Mouse (Mus musculus) olfactory bulb, adult 2 months (tissue): Measurements from ENCODE around the gene Cd68. TPM values are rescaled to one million over a fixed set of nuclear protein-coding genes. Genes with fewer than 3 reads are reported as not detected.
A peak's percentile ranks its signal among the peaks of the same experiment; 100 is the strongest.
"Not testable (repeated sequence)": the region's sequence is repeated elsewhere in the genome, so short reads cannot be mapped to it uniquely, and the experiment has no call there.

Experiments
- H3K27ac ChIP-seq: fragments of 200-500 bp; 2 replicates; pipeline ENCODE4 v1.5.1; 2012; ENCODE audit warnings: low read depth, low read length; ENCODE audit not compliant: insufficient read depth
- H3K4me1 ChIP-seq: fragments of 200-500 bp; 2 replicates; pipeline ENCODE4 v1.6.1; 2012; ENCODE audit warnings: low read length; ENCODE audit not compliant: control insufficient read depth, insufficient read depth
- H3K4me3 ChIP-seq: fragments of 200-500 bp; 2 replicates; pipeline ENCODE4 v1.5.1; 2012; ENCODE audit warnings: mild to moderate bottlenecking, low read depth, low read length, moderate library complexity; ENCODE audit not compliant: insufficient read depth
- CTCF ChIP-seq: fragments of 200-500 bp; IDR thresholded peaks from 2 replicates; pipeline ENCODE4 v1.5.1; 2012; ENCODE audit warnings: low read depth, mild to moderate bottlenecking, low read length, moderate library complexity; ENCODE audit not compliant: insufficient read depth
- POLR2A ChIP-seq: fragments of 200-500 bp; IDR thresholded peaks from 2 replicates; pipeline ENCODE4 v1.6.1; 2012; ENCODE audit warnings: mild to moderate bottlenecking, low read depth, low read length, moderate library complexity; ENCODE audit not compliant: insufficient read depth
- WGBS: fragments of 180-500 bp; shearing (Covaris S2); methylation state at CpG from one replicate; pipeline ENCODE4 v1.1.7; 2018; 5-methylcytosine and 5-hydroxymethylcytosine counted together
- polyA plus RNA-seq: library from polyadenylated mRNA; stranded (reverse); fragments of >200 nt; gene quantifications from 2 replicates; pipeline ENCODE4 v1.2.4, GENCODE M21; 2012; ENCODE audit warnings: low replicate concordance; ENCODE audit not compliant: missing spikeins, insufficient read depth, insufficient read length

Gene Cd68
- polyA plus RNA-seq, 1 experiment, result not detected

GRCm38 (mm10) chr11:69654760-69655159 is 11.2 kb downstream of the Cd68 start:
- no peak overlapping the region for H3K27ac ChIP-seq
- H3K4me3 ChIP-seq, result no peak overlapping the region
- 44% methylated on average over 9 of the region's 9 CpGs for WGBS
- H3K4me1 ChIP-seq, result peaks cover 5% of the 10 kb centered on the region
- TF ChIP-seq POLR2A (no peak), CTCF (no peak)

- no peak for TF ChIP-seq CTCF
- no peak for TF ChIP-seq POLR2A
- H3K4me1 ChIP-seq, result peaks cover 5% of the 10 kb centered on the region
- H3K27ac ChIP-seq, result no peak overlapping the region
- H3K4me3 ChIP-seq, result no peak overlapping the region
- WGBS, result 52% methylated on average over 5 of the region's 5 CpGs
Observed at GRCm38 (mm10) chr11:69653399-69653798, 12.6 kb downstream of the Cd68 start.

GRCm38 (mm10) chr11:69645860-69646259 is 20.1 kb downstream of the Cd68 start:
- H3K4me1 ChIP-seq, result no peaks in the 10 kb centered on the region
- no peak for TF ChIP-seq CTCF
- TF ChIP-seq POLR2A, result no peak
- H3K27ac ChIP-seq, result no peak overlapping the region
- WGBS, result 88% methylated on average over 5 of the region's 5 CpGs
- H3K4me3 ChIP-seq, result no peak overlapping the region

GRCm38 (mm10) chr11:69635471-69635870 is 30.5 kb downstream of the Cd68 start:
- Histone ChIP-seq H3K4me1 (no peaks in the 10 kb centered on the region), H3K27ac (no peak overlapping the region), H3K4me3 (no peak overlapping the region)
- 52% methylated on average over 3 of the region's 3 CpGs for WGBS
- TF ChIP-seq POLR2A, result no peak
- TF ChIP-seq CTCF, result no peak

- Histone ChIP-seq H3K4me3 (peak overlapping the region; percentile 61), H3K4me1 (no peaks in the 10 kb centered on the region), H3K27ac (peak overlapping the region; percentile 14; the same call in 1 of the 2 replicates)
- WGBS, result under 1% methylated on average over 40 of the region's 50 CpGs
- TF ChIP-seq CTCF (no peak), POLR2A (no peak)
Observed at GRCm38 (mm10) chr11:69633128-69633866, 32.7 kb downstream of the Cd68 start.

GRCm38 (mm10) chr11:69632284-69633089 is 33.5 kb downstream of the Cd68 start, which contains the start of gene Fxr2:
Gene Fxr2, plus strand, starts transcription at chr11:69632990.
- Histone ChIP-seq H3K4me1 (no peaks in the 10 kb centered on the region), H3K4me3 (peak within 1 kb of the TSS; percentile 61), H3K27ac (peak within 1 kb of the TSS; percentile 14; the same call in 1 of the 2 replicates)
- TF ChIP-seq CTCF (peak; percentile 34; the same call in 1 of the 2 replicates), POLR2A (peak; percentile 65)
- WGBS, result under 1% methylated on average over 51 of the region's 56 CpGs

- WGBS, result 34% methylated on average over 1 of the region's 1 CpGs
- TF ChIP-seq CTCF (no peak), POLR2A (no peak)
- Histone ChIP-seq H3K27ac (no peak overlapping the region), H3K4me1 (no peaks in the 10 kb centered on the region), H3K4me3 (no peak overlapping the region)
Observed at GRCm38 (mm10) chr11:69629802-69630201, 36.2 kb downstream of the Cd68 start.

- Histone ChIP-seq H3K27ac (no peak overlapping the region), H3K4me3 (no peak overlapping the region), H3K4me1 (peaks cover 3% of the 10 kb centered on the region; the same call in 1 of the 2 replicates)
- TF ChIP-seq POLR2A (no peak), CTCF (peak; percentile 61)
- WGBS, result 41% methylated on average over 6 of the region's 6 CpGs
Observed at GRCm38 (mm10) chr11:69628286-69628685, 37.7 kb downstream of the Cd68 start.

- not testable (repeated sequence) for H3K4me1 ChIP-seq, H3K27ac ChIP-seq, H3K4me3 ChIP-seq
- WGBS, result 86% methylated on average over 2 of the region's 2 CpGs
Observed at GRCm38 (mm10) chr11:69624339-69624738, 41.6 kb downstream of the Cd68 start.
